Mouse (Mus musculus) hindlimb bud, embryonic 11.5 days (tissue): ENCODE data around the gene Lgals2.

Source experiments
- DNase-seq: peaks from one replicate; pipeline ENCODE4 v3.0.0-alpha.2; 2012; ENCODE audit warnings: low read depth, low spot score; ENCODE audit errors: extremely low spot score

The Lgals2 gene

DNA sequence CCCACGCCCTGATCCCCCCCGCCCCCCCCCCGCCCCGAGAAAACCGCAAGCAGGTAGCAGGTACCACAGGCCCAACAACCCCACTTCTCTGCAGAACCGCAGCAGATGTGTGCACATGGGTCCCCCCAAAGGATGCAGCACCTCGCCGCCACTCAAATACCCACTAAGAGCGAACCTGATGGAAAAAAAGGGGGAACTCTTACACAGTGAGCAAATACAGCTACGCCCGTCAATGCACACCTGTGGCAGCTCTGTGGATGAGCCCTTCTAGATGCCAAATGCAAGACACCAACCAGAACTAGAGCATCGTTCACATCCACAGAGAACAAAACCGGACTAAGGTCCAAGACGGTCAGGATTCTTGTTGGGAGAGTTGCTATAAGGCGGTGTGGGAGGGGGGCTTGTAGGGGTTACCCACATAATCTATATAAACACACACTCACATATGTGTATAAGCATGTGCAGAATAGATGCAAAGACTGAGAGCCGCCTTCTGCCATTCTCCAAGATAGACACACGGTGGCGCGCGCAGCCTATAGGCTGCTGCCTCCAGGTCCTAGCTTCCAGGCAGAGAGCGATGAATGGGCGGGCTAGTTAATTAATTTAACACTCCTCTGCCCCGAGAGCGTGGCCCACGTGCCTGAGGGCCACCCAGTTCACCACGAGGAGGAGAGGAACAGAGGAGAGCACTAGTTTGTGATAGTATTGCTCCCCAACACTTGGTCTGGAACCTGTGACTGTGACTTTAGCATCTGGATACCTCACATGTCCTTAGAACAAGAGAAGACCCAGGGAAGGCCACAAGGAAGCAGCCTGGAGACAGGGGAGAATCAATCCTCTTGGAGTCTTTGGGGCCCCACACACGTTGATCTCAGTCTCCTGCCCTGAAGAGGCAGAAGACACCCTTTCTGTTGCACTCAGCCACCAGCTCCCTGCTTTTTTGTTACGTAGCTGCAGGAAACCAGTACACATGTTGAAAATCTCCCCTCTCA, 28.8 kb downstream of the Lgals2 start:
- DNase-seq, result peak; percentile 66

DNA sequence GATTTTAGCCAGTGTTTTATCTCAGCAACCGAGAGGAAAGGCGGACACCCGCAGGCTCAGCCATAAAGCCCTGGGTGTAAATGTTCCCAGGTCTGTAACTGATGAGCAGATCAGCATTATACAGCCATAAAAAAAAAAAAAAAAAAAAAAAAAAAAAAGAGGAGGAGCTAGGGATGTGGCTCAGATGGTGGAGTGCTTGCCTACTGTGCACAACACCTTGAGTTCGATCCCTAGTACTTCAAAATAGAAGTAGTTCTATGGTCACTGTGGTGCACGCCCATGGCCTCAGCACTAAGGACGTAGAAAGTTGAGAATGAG, 39.3 kb downstream of the Lgals2 start:
- no peak for DNase-seq

DNA sequence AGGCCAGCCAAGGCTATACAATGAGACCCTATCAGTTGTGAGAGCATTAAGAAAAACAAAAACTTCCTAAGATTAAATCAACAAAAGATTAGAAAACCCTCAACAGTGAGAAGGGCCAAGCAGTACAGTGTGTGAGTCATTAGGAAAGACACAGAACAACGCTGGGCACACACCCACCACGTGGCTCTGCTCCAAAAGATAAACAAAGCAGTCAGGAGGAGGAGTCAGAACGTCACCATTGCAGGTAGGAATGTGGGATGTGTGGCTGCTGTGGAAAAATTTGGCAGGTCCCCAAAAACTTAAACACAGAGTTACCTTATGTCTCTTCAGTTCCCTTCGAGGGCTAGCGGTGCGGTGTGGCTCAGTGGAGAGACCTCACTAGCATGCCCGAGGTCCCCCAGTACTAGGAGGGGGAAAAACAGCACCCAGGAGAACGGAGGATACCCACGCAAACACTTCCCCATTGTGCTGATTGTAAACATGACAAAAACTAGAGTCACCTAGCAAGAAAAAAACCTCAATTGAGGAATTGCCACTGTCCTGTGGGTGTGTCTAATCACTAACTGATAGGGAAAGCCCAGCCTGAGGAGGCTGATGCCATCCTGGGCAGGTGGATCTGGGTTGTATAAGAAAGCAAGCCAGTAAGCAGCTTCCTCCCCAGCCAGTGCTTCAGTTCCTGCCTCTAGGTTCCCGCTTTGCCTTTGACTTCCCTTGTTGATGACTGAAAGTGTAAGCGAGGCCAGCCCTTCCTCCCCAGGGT, 39.8 kb downstream of the Lgals2 start:
- no peak for DNase-seq

DNA sequence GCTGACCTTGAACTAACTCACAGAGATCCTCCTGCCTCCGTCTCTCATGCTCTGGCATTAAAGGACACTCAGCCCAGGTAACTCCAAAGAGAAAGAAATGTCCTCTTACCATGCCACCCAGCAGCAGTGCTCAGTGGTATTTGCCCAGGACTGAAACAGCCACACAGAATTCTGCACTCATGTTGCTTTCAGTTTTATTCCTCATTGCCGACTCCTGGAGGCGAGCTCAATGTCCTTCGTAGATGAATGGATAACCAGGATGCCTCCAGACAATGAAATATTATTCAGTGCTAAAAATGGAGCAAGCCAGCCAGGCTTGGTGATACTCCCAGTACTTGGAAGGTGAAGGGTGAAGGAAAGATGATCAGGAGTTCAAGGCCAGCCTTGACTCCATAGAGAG, 41.7 kb downstream of the Lgals2 start:
- DNase-seq, result no peak

DNA sequence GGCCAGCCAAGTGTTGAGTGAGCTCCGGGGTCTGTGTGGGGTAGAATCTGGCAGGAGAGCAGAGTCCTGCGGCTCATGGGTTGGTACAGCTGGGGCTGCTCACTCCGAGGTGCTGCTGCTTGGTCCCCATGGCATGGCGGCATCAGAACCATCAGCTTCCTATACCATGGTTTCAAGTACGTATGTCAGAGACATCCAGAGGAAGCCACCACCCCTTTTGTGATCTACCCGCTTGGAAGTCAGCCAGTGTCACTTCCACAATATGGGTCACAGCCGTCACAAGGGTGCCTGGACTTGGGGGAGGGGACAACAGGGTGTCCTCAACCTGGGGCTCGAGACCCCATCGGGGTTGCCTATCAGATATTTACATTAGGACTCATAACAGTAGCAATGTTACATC, 45.2 kb downstream of the Lgals2 start:
- DNase-seq, result no peak

DNA sequence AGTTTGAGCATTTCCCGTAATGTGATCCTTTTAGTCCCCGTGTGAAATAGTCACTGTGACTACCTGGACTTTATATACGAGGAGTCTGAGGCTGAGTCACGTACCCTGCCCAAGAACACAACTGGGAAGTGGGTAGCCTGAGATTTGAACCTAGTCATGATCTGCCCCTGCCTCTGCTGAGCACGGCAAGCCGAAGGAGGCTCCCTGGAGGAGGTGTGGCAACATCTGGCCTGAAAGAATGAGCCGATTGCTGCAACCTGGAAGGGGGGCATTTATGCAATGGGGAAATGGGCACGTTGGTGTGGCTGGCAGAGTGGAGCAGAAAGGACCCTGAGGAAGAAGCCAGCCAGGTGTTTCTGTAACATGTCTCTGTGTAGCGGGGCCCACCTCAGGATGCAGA, 45.6 kb downstream of the Lgals2 start:
- no peak for DNase-seq

DNA sequence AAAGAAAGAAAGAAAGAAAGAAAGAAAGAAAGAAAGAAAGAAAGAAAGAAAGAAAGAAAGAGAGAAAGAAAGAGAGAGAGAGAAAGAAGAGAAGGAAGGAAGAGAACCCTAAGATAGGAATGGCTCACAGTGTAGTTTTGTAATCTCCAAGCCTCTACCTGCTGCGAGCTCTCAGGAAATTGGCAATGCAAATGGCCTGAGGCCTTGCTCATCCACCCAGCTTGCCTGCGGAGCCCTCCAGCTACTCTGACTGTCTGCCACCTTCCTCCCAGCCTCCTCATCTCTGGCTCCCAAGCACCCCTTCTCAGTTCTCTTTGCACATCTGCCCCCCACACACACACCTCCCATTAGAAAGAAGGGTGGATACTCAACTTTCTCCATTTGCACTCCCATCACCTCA, 46.3 kb downstream of the Lgals2 start:
- DNase-seq, result no peak

DNA sequence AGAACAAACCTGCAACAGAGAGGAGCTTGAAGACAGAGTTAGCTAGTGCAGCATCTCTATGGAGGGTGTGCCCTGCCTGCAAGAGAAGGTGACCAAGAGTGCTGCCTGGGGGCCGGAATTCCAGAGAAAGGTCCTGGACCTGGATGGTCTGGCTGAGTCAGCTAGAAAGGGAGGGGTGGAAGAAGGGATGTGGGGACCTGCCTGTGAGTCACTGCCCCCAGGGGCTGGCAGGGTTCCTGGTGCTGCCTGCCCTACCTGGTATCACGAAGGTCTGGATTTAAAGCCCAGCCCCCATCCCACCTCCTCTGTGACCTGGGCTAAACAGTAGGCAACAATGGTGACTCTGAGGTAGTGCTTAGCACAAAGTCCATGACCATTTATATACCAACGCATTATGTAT, 48.2 kb downstream of the Lgals2 start:
- no peak for DNase-seq

DNA sequence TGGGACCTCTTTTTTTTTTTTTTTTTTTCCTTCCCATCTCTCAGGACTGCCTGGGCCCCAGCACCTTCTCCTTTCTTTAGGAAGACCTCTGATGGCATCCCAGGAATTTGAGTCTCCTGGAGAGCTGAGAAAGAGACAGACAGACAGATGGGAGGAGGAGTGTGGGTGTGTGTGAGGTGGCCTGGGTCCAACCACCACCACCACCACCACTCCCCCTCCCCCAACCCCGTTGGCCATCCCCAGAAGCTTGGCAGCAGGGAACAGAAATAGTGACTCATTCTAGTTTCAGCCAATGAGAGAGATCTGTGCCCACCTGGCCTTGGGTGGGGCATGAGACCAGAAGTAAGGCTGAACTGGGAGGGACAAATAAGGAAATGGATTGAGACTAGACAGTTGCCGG, 48.7 kb downstream of the Lgals2 start:
- DNase-seq, result no peak

DNA sequence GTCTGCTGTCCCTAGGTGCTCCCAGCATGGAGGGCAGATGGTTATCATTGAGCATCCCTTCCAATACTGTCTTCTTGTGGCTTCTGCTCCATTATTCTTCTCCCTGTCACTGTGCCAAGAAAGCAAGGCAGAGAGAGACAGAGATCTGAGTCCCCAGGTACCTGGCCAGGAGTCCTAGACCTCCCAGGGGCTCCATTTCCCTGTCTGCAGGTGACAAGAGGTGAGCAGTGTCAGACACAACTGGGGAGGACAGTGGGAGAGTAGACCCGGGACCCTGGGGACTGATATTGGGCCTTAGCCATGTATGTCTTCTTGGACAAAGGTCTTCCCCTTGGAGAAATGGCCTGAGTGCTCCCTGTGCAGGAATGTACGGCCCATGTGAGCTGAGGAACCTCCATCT, 50.0 kb downstream of the Lgals2 start:
- DNase-seq, result no peak

DNA sequence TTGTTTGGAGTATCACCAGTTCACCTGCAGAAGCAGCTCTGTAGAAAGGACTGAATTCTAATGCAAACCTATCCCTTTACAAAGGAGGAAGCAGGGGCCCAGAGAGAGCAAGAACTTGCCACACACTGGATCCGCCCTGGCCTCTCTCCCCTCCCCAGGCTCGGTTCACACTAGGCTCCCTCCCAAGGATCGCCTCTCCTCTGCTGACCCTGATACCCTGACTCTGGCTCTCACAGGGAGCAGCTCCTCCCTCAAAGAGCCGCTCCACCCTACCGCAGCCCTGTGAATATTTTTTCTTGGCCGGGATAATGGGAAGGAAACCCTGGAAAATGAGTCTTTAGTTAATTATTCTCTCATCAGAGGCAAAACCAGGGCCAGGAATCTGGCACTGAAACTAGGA, 51.0 kb downstream of the Lgals2 start:
- DNase-seq, result no peak

DNA sequence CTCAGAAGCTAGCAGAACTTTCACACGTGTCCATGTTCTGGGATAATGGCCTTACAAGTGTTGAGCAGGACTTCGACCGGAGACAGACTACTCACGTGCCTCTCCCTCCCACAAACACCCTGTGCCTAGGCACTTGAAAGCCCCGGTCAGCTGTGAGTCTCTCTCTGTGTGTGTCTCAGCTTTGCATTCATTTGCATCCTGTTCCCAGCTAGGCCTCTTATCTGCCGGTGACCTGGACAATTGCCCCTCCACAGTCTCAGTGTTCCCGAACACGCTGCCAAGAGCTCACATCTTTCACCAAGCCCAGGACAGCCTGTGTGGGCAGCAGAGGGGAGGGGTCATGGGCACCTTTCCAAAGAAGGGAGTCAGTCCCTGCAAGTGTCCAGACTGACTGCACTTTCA, 51.8 kb downstream of the Lgals2 start:
- DNase-seq, result no peak

DNA sequence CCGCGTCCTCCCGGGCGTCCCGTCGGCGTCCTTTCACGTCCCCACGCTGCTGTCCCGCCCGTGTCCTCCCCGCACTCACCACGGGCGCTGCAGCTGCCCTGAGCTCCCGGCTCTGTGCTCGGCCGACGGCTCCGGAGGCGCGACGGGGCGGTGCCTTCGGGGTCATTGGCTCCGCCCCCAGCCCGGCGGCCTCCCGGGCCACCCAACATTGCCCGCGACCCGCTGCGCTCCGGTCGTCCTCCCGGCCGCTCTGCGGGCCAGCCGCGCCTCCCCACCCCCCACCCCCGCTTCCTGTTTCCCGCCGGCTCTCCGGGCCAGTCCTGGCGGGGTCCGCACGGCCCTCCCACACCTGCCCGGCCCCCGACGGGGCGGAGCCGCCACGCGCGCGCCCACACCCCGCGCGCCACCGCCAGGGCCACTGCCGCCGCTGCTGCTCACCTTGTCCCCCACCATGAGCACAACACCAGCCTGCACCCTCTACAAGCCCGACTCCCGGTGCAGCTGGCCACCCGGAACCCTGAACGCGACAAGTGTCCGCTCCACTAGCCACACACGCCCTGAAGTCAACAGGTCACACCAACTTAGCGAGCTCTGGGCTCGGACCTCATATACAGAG, 52.4 kb downstream of the Lgals2 start, which contains the start of gene Card10:
TSS of gene Card10 (minus strand) at position 267 of the 616 bp plus-strand sequence.
- no peak for DNase-seq

DNA sequence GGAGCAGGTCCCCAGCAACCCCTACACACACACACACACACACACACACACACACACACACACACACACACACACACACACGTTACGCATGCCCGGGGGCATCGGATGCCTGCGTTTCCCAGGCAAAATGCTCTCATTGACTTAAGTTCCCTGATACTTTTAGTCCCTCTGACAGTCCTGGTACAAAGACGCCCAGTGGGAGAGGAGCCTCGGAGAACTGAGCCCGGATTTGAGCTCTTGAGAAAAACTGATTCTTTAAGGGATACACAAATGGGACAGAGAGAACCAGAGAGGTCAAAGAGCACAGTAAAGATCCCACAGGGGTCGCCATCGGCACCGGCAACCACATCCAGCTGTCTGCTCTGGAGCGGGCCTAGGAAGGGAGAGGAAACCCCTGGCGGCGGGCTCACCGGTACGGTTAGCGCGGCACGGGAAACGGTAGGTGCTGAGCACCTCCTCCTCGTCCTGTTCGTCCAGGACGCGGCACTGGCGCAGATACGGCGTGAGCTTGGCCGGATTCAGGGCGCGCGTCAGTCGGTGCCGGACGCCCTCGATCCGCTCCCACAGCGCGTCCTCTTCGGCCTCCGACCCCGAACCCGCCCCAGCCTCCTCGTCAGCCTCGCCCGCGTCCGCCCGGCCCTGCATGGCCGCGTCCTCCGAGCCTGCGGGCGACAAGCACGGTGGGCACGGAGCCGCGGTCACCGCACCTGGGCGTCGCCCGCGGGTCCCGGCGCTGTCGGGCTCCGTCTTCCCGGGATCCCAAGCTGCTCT, 53.2 kb downstream of the Lgals2 start:
- no peak for DNase-seq

DNA sequence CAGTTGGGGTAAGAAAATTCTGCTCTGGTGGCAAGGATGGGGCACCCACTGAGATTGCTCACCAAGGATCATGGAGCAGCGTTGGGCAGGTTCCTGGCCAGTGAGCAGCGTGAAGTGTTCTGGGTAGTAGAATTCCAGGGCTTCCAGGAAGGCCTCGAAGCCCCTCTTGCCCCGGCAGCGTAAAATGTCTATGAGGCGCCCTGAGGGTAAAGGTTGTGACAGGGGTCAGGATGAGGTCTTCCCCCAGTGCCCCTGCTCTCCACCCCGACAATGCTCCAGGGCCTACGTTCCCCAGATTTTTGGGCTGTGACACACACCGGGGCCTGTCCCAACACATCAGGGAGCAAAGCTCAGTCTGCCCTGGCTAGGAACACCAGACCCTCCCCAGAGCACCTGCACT, 53.8 kb downstream of the Lgals2 start:
- DNase-seq, result no peak
